Mouse (Mus musculus): Measurements from ENCODE around the gene Cdkn2d. TPM values are rescaled to one million over a fixed set of nuclear protein-coding genes. Genes with fewer than 3 reads are reported as not detected.

The Cdkn2d gene
- polyA plus RNA-seq, 1 experiment = 11.6 TPM

- no peak overlapping the region for H3K27ac ChIP-seq (ENCODE audit: insufficient read depth, low read length)
- H3K4me1 ChIP-seq (ENCODE audit: control insufficient read depth, insufficient read depth, low read length) = peaks cover 6% of the 10 kb centered on the region
- TF ChIP-seq CTCF (IDR thresholded peaks at IDR 0.05; ENCODE audit: low read depth, low read length) = no peak
- no peak for TF ChIP-seq EP300 (IDR thresholded peaks at IDR 0.05; ENCODE audit: insufficient read depth, low read depth, low read length)
- no peak for TF ChIP-seq POLR2A (IDR thresholded peaks at IDR 0.05; ENCODE audit: insufficient read depth, low read length)
- H3K9me3 ChIP-seq (replicated peaks; ENCODE audit: control insufficient read depth, insufficient read depth, low read length, poor library complexity, severe bottlenecking) = no peaks in the 10 kb centered on the region
- no peak overlapping the region for H3K4me3 ChIP-seq (ENCODE audit: low read depth, low read length)
- H3K27me3 ChIP-seq (ENCODE audit: control insufficient read depth, insufficient read depth, low read length, poor library complexity, severe bottlenecking) = no peaks in the 10 kb centered on the region
- no peak overlapping the region for H3K9ac ChIP-seq (ENCODE audit: low read depth, poor library complexity, severe bottlenecking)
- no peaks in the 10 kb centered on the region for H3K36me3 ChIP-seq (ENCODE audit: control insufficient read depth, insufficient read depth, low read length, poor library complexity, severe bottlenecking)
These were observed 42.3 kb upstream of the Cdkn2d start for GRCm38 (mm10) chr9:21333523-21333922.

GRCm38 (mm10) chr9:21332161-21333061 lies 41.2 kb upstream of the Cdkn2d start:
- no peak for TF ChIP-seq EP300 (IDR thresholded peaks at IDR 0.05; ENCODE audit: insufficient read depth, low read depth, low read length)
- no peak for TF ChIP-seq POLR2A (IDR thresholded peaks at IDR 0.05; ENCODE audit: insufficient read depth, low read length)
- no peak for TF ChIP-seq CTCF (IDR thresholded peaks at IDR 0.05; ENCODE audit: low read depth, low read length)
- Histone ChIP-seq H3K9me3 (replicated peaks; ENCODE audit: control insufficient read depth, insufficient read depth, low read length, poor library complexity, severe bottlenecking) (no peaks in the 10 kb centered on the region), H3K36me3 (ENCODE audit: control insufficient read depth, insufficient read depth, low read length, poor library complexity, severe bottlenecking) (no peaks in the 10 kb centered on the region), H3K9ac (ENCODE audit: low read depth, poor library complexity, severe bottlenecking) (no peak overlapping the region), H3K27me3 (ENCODE audit: control insufficient read depth, insufficient read depth, low read length, poor library complexity, severe bottlenecking) (no peaks in the 10 kb centered on the region), H3K4me3 (ENCODE audit: low read depth, low read length) (no peak overlapping the region), H3K27ac (ENCODE audit: insufficient read depth, low read length) (no peak overlapping the region), H3K4me1 (ENCODE audit: control insufficient read depth, insufficient read depth, low read length) (peaks cover 6% of the 10 kb centered on the region)

DNA sequence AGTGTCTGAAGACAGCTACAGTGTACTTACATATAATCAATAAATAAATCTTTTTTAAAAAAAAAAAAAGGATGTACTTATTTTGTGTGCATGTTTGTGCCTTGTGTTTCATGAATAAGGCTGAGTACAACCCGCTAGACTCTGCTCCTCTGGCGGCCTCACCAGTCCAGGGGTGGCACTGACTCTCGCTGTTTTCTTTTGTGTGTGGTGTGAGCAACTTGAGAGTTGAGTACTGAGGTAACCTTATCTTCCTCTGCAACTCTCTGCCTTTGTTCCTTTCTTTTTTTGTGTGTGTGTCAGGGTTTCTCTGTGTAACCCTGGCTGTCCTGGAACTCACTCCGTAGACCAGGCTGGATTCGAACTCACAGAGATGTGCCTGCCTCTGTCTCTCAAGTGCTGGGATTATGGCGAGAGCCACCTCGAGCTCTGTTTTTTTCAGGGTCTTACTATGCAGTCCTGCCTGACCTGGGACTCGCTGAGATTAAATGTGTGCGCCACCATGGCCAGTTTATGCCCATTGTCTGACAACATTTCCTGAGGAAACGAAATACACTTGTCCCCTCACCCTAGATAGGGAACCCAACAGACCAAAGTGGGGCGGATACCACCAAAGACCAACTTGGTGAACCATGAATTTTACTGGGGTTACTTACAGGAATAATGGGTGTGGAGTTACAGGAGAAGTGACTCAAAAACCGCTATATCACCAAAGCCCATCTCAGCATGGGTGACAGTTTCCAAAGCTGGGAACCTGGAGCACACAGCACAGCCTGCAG lies 40.3 kb upstream of the Cdkn2d start:
- no peak overlapping the region for H3K9ac ChIP-seq (ENCODE audit: low read depth, poor library complexity, severe bottlenecking)
- no peaks in the 10 kb centered on the region for H3K27me3 ChIP-seq (ENCODE audit: control insufficient read depth, insufficient read depth, low read length, poor library complexity, severe bottlenecking)
- no peaks in the 10 kb centered on the region for H3K9me3 ChIP-seq (replicated peaks; ENCODE audit: control insufficient read depth, insufficient read depth, low read length, poor library complexity, severe bottlenecking)
- H3K4me1 ChIP-seq (ENCODE audit: control insufficient read depth, insufficient read depth, low read length) = peaks cover 6% of the 10 kb centered on the region
- H3K27ac ChIP-seq (ENCODE audit: insufficient read depth, low read length) = no peak overlapping the region
- no peaks in the 10 kb centered on the region for H3K36me3 ChIP-seq (ENCODE audit: control insufficient read depth, insufficient read depth, low read length, poor library complexity, severe bottlenecking)
- TF ChIP-seq EP300 (IDR thresholded peaks at IDR 0.05; ENCODE audit: insufficient read depth, low read depth, low read length) = no peak
- no peak for TF ChIP-seq POLR2A (IDR thresholded peaks at IDR 0.05; ENCODE audit: insufficient read depth, low read length)
- TF ChIP-seq CTCF (IDR thresholded peaks at IDR 0.05; ENCODE audit: low read depth, low read length) = no peak
- no peak overlapping the region for H3K4me3 ChIP-seq (ENCODE audit: low read depth, low read length)

GRCm38 (mm10) chr9:21329699-21330289 lies 38.6 kb upstream of the Cdkn2d start:
- Histone ChIP-seq H3K27me3 (ENCODE audit: control insufficient read depth, insufficient read depth, low read length, poor library complexity, severe bottlenecking) (no peaks in the 10 kb centered on the region), H3K27ac (ENCODE audit: insufficient read depth, low read length) (no peak overlapping the region), H3K4me3 (ENCODE audit: low read depth, low read length) (no peak overlapping the region), H3K36me3 (ENCODE audit: control insufficient read depth, insufficient read depth, low read length, poor library complexity, severe bottlenecking) (no peaks in the 10 kb centered on the region), H3K9ac (ENCODE audit: low read depth, poor library complexity, severe bottlenecking) (no peak overlapping the region), H3K4me1 (ENCODE audit: control insufficient read depth, insufficient read depth, low read length) (peaks cover 6% of the 10 kb centered on the region), H3K9me3 (replicated peaks; ENCODE audit: control insufficient read depth, insufficient read depth, low read length, poor library complexity, severe bottlenecking) (no peaks in the 10 kb centered on the region)
- no peak for TF ChIP-seq POLR2A (IDR thresholded peaks at IDR 0.05; ENCODE audit: insufficient read depth, low read length)
- TF ChIP-seq EP300 (IDR thresholded peaks at IDR 0.05; ENCODE audit: insufficient read depth, low read depth, low read length) = no peak
- no peak for TF ChIP-seq CTCF (IDR thresholded peaks at IDR 0.05; ENCODE audit: low read depth, low read length)

- H3K9me3 ChIP-seq (replicated peaks; ENCODE audit: control insufficient read depth, insufficient read depth, low read length, poor library complexity, severe bottlenecking) = no peaks in the 10 kb centered on the region
- no peaks in the 10 kb centered on the region for H3K27me3 ChIP-seq (ENCODE audit: control insufficient read depth, insufficient read depth, low read length, poor library complexity, severe bottlenecking)
- no peak overlapping the region for H3K9ac ChIP-seq (ENCODE audit: low read depth, poor library complexity, severe bottlenecking)
- TF ChIP-seq CTCF (IDR thresholded peaks at IDR 0.05; ENCODE audit: low read depth, low read length) (no peak), POLR2A (IDR thresholded peaks at IDR 0.05; ENCODE audit: insufficient read depth, low read length) (no peak), EP300 (IDR thresholded peaks at IDR 0.05; ENCODE audit: insufficient read depth, low read depth, low read length) (no peak)
- no peak overlapping the region for H3K27ac ChIP-seq (ENCODE audit: insufficient read depth, low read length)
- H3K4me3 ChIP-seq (ENCODE audit: low read depth, low read length) = no peak overlapping the region
- no peaks in the 10 kb centered on the region for H3K36me3 ChIP-seq (ENCODE audit: control insufficient read depth, insufficient read depth, low read length, poor library complexity, severe bottlenecking)
- peaks cover 6% of the 10 kb centered on the region for H3K4me1 ChIP-seq (ENCODE audit: control insufficient read depth, insufficient read depth, low read length)
These were observed 37.8 kb upstream of the Cdkn2d start for GRCm38 (mm10) chr9:21329041-21329440.

All from ES-Bruce4 (cell line).